Mouse (Mus musculus) erythroblast, embryonic 14.5 days (primary cell): ENCODE data around the gene Dnah8.

Experiments used
- GATA1 ChIP-seq: IDR thresholded peaks from 2 replicates; pipeline ENCODE4 v1.6.1; 2012; ENCODE audit warnings: low read length, inconsistent platforms, mixed read lengths
- TAL1 ChIP-seq: IDR thresholded peaks from 3 replicates; pipeline ENCODE4 v1.6.1; 2012; ENCODE audit warnings: low read length, inconsistent platforms, mixed read lengths

GRCm38 (mm10) chr17:30694281-30694680 lies 70.1 kb downstream of the Dnah8 start:
- TF ChIP-seq TAL1, result no peak
- TF ChIP-seq GATA1, result no peak
